Mouse (Mus musculus) forebrain, postnatal 0 days (tissue): ENCODE measurements around the gene Arhgap24. TPM values are rescaled to one million over a fixed set of nuclear protein-coding genes. Genes with fewer than 3 reads are reported as not detected.

ENCODE experiments used
- ATAC-seq: fragments of 200-750 bp; cut with Nextera tagmentation; 2 replicates; pipeline ENCODE4 v1.8.0; 2017; ENCODE audit warnings: mild to moderate bottlenecking, moderate library complexity
- DNase-seq: peaks from one replicate; pipeline ENCODE4 v3.0.0-alpha.2; 2015
- H3K27ac ChIP-seq: fragments of 300-500 bp; sonication (generic); 2 replicates; pipeline ENCODE4 v1.5.1; 2014; ENCODE audit warnings: low read depth, mild to moderate bottlenecking, antibody characterized with exemption, low read length, moderate library complexity, mixed read lengths
- H3K27me3 ChIP-seq: fragments of 300-500 bp; sonication (generic); 2 replicates; pipeline ENCODE4 v1.6.1; 2014; ENCODE audit warnings: mild to moderate bottlenecking, low read length, mixed read lengths; ENCODE audit not compliant: insufficient read depth
- H3K36me3 ChIP-seq: fragments of 300-500 bp; sonication (generic); 2 replicates; pipeline ENCODE4 v1.6.1; 2014; ENCODE audit warnings: mild to moderate bottlenecking, moderate library complexity; ENCODE audit not compliant: insufficient read depth
- H3K4me1 ChIP-seq: fragments of 300-500 bp; sonication (generic); 2 replicates; pipeline ENCODE4 v1.6.1; 2014; ENCODE audit warnings: antibody characterized with exemption; ENCODE audit not compliant: insufficient read depth
- H3K4me2 ChIP-seq: fragments of 300-500 bp; sonication (generic); 2 replicates; pipeline ENCODE4 v1.6.1; 2014; ENCODE audit warnings: low read depth, mild to moderate bottlenecking, moderate library complexity
- H3K4me3 ChIP-seq: fragments of 300-500 bp; sonication (generic); 2 replicates; pipeline ENCODE4 v1.5.1; 2014; ENCODE audit warnings: low read depth, low read length, mixed read lengths
- H3K9ac ChIP-seq: fragments of 300-500 bp; sonication (generic); 2 replicates; pipeline ENCODE4 v1.6.1; 2014; ENCODE audit warnings: mild to moderate bottlenecking
- H3K9me3 ChIP-seq: fragments of 300-500 bp; sonication (generic); 2 replicates; pipeline ENCODE4 v1.6.1; 2016; ENCODE audit warnings: low read length
- CTCF ChIP-seq: sonication (generic); IDR thresholded peaks from 2 replicates; pipeline ENCODE4 v1.5.1; 2016; ENCODE audit warnings: antibody characterized with exemption, control low read depth, low read depth
- WGBS: fragments of 180-500 bp; shearing (Covaris S2); extraction: QIAGEN DNeasy Blood & Tissue Kit; methylation state at CpG from one replicate; pipeline ENCODE4 v1.1.7; 2014; 5-methylcytosine and 5-hydroxymethylcytosine counted together
- polyA plus RNA-seq: library from polyadenylated mRNA; unstranded; fragments of >200 nt; fragmentation: Nextera tagmentation; extraction: Ambion mirVana; gene quantifications from 2 replicates; pipeline ENCODE4 v1.2.1, GENCODE M21; 2015
- total RNA-seq: library from RNA; depleted of rRNA; stranded (reverse); fragments of >200 nt; gene quantifications from 2 replicates; pipeline ENCODE4 v1.2.3, GENCODE M21; 2014

Gene Arhgap24
- total and polyA plus RNA-seq, 2 experiments from 2014 or later, result 6.0 to 8.6 TPM

DNA sequence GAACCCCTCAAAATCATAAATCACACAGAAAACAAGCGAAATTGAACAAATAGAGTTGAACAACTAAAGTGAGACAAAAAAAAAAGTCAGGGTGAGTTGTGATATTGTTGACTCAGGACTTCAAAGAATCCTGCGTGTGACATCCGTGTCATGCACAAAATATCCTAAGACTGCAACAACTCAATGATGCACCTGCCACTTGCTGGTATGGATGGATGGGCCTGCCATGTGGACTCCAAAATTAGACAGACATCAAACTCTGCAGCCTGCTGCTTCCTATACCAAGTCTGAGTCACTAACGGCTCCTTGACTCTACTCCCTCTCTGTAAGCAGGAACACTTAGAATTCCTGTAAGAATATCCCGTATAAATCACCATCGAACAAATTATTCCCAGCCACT is 321.6 kb downstream of the Arhgap24 start:
- H3K4me2 ChIP-seq, result no peak overlapping the region
- H3K27me3 ChIP-seq, result no peaks in the 10 kb centered on the region
- DNase-seq, result no peak
- no peaks in the 10 kb centered on the region for H3K36me3 ChIP-seq
- TF ChIP-seq CTCF, result no peak
- H3K9ac ChIP-seq, result no peak overlapping the region
- 80% methylated on average over 6 of the region's 6 CpGs for WGBS
- H3K4me1 ChIP-seq, result no peaks in the 10 kb centered on the region
- no peak for ATAC-seq
- no peak overlapping the region for H3K27ac ChIP-seq
- no peaks in the 10 kb centered on the region for H3K9me3 ChIP-seq
- no peak overlapping the region for H3K4me3 ChIP-seq

DNA sequence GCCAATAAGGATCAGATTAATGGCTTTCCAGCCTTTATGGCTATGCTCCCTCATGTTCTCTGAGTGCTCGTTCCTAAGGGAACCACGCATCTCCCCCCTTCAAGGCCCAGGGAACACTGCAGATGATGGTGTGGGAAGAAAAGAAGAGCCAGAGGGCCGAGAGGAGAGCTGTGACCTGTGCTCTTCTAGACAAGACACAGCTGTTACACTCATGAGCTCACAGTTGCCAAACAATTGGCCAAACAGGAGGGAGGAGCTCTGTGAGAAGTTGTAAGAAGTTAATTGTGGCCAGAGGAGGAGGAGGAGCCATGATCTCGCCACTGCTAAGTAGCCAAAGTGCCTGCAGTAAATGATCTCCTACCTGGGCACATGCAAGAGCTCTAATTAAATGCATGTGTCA is 322.5 kb downstream of the Arhgap24 start:
- H3K36me3 ChIP-seq, result no peaks in the 10 kb centered on the region
- H3K4me3 ChIP-seq, result no peak overlapping the region
- H3K27me3 ChIP-seq, result no peaks in the 10 kb centered on the region
- DNase-seq (no peak), ATAC-seq (no peak)
- WGBS, result 55% methylated on average over 4 of the region's 4 CpGs
- no peak for TF ChIP-seq CTCF
- no peaks in the 10 kb centered on the region for H3K9me3 ChIP-seq
- no peak overlapping the region for H3K9ac ChIP-seq
- H3K4me2 ChIP-seq, result no peak overlapping the region
- no peaks in the 10 kb centered on the region for H3K4me1 ChIP-seq
- no peak overlapping the region for H3K27ac ChIP-seq

DNA sequence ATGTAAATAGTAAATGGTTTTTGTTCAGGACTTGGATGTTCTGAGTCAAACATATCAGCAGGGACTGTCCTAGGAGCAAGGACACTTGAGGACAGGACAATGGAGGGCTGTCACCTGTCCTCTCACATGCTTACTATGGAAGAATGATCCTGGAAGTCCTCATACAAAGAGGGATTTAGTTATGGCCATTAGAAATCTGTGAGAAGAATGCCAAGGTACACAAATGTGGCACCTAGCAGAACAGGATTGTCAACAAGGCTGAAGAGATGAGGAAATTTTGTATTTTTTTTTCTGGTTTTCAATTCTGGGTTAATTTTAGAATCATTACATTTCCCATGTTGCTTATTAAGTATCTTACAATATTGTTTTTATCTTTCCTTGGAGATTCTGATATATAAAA is 326.3 kb downstream of the Arhgap24 start:
- Histone ChIP-seq H3K4me1 (no peaks in the 10 kb centered on the region), H3K36me3 (no peaks in the 10 kb centered on the region), H3K9ac (no peak overlapping the region), H3K4me2 (no peak overlapping the region), H3K27me3 (no peaks in the 10 kb centered on the region), H3K4me3 (no peak overlapping the region), H3K9me3 (no peaks in the 10 kb centered on the region), H3K27ac (no peak overlapping the region)
- TF ChIP-seq CTCF, result no peak
- DNase-seq, result no peak
- ATAC-seq, result no peak

DNA sequence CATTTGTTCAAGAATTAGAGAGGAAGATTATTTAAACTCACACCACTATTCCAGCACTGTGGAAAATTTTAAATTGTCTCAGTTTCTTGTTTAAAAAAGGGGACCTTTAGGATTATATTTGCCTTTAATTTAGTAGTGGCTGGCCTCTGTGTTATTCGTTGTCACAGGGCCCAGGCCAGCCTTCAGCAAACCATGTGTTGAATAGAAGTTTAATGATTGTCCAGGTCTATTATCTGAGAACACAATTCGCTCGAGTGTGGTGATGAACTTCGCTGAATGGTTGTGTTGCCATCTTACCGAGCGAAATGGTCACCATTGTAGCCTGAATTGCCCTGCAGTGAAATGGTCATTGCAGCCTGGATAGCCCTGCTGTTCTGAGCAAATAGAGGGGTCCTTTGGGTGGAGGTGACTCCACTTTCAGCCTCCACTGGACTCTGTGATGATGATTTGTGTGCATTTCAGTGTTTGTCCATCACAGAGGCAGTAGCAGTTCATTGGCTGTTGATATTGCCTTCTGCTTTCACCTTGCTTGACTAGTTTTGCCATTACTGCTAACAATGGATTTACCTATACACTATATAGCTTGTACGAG is 329.3 kb downstream of the Arhgap24 start:
- H3K4me2 ChIP-seq, result no peak overlapping the region
- no peaks in the 10 kb centered on the region for H3K36me3 ChIP-seq
- no peaks in the 10 kb centered on the region for H3K27me3 ChIP-seq
- no peaks in the 10 kb centered on the region for H3K4me1 ChIP-seq
- no peak for TF ChIP-seq CTCF
- no peak overlapping the region for H3K4me3 ChIP-seq
- DNase-seq (no peak), ATAC-seq (no peak)
- H3K9ac ChIP-seq, result no peak overlapping the region
- no peaks in the 10 kb centered on the region for H3K9me3 ChIP-seq
- WGBS, result 66% methylated on average over 7 of the region's 7 CpGs
- H3K27ac ChIP-seq, result no peak overlapping the region

DNA sequence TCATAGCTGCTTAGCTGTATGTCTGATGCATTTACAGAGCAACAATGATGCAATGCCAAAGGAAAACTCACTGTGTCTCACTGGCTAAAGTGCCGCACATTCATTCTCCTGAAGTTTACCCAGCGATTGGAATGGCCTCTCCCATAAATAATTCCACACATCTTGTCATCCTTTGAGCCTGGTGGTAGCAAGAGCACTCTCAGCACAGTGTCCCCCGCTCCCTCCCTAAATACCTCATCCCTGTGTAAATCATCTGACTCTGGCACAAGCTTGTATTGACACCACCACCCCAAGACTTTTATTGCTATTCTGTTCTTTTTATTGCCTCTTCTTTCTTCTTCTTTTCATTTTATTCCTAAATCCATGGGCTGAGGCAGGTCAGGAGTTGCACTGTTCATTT is 332.1 kb downstream of the Arhgap24 start:
- no peaks in the 10 kb centered on the region for H3K27me3 ChIP-seq
- WGBS, result 83% methylated on average over 3 of the region's 3 CpGs
- no peaks in the 10 kb centered on the region for H3K9me3 ChIP-seq
- no peak overlapping the region for H3K4me3 ChIP-seq
- H3K27ac ChIP-seq, result no peak overlapping the region
- H3K4me1 ChIP-seq, result no peaks in the 10 kb centered on the region
- H3K9ac ChIP-seq, result no peak overlapping the region
- ATAC-seq (no peak), DNase-seq (no peak)
- H3K36me3 ChIP-seq, result no peaks in the 10 kb centered on the region
- H3K4me2 ChIP-seq, result no peak overlapping the region
- TF ChIP-seq CTCF, result no peak

DNA sequence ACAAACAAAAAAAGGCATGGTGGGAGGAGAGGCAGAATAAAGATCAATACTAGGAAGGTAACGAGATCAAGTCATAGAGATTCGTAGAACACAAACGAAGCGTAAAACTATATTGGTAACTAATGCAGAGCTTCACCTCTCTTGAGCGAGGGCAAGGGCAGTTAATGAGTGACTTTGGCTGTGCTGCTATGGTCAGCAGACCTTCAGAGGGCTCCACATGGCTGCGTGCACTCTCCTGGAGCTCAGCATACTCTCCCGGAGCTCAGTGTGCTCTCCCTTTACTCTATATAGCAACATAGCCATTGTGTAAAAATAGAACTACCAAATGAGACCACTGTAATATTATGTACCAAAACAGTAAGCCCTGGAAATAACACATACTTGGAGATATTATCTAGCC is 336.4 kb downstream of the Arhgap24 start:
- Histone ChIP-seq H3K4me2 (no peak overlapping the region), H3K4me1 (no peaks in the 10 kb centered on the region), H3K9me3 (no peaks in the 10 kb centered on the region), H3K27ac (no peak overlapping the region), H3K36me3 (no peaks in the 10 kb centered on the region), H3K9ac (no peak overlapping the region), H3K4me3 (no peak overlapping the region), H3K27me3 (no peaks in the 10 kb centered on the region)
- no peak for ATAC-seq
- no peak for DNase-seq
- TF ChIP-seq CTCF, result no peak
- WGBS, result 70% methylated on average over 7 of the region's 7 CpGs

DNA sequence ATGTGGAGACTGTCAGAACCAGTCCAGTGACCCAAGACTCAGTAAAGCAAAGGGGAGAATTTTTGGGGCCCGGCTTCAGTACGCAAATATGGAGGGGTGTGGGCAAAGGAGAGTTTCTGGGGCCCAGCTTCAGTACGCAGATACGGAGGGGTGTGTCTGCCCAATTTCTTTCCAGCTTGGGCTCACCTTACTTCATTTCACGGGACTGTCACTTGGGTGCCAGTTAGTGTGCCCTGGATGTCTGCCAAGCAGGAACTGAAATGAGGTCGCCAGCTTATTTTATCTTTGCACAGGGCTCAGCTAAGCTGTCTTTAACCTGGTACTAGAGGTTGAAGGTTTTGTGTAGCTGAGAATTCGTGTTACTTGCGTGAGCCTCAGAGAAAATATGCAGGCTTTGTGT is 344.3 kb downstream of the Arhgap24 start:
- H3K27ac ChIP-seq, result no peak overlapping the region
- no peaks in the 10 kb centered on the region for H3K4me1 ChIP-seq
- H3K27me3 ChIP-seq, result no peaks in the 10 kb centered on the region
- no peak overlapping the region for H3K4me3 ChIP-seq
- no peak for TF ChIP-seq CTCF
- no peak overlapping the region for H3K4me2 ChIP-seq
- H3K9ac ChIP-seq, result no peak overlapping the region
- no peak for ATAC-seq
- no peaks in the 10 kb centered on the region for H3K9me3 ChIP-seq
- 57% methylated on average over 8 of the region's 8 CpGs for WGBS
- no peak for DNase-seq
- H3K36me3 ChIP-seq, result no peaks in the 10 kb centered on the region

DNA sequence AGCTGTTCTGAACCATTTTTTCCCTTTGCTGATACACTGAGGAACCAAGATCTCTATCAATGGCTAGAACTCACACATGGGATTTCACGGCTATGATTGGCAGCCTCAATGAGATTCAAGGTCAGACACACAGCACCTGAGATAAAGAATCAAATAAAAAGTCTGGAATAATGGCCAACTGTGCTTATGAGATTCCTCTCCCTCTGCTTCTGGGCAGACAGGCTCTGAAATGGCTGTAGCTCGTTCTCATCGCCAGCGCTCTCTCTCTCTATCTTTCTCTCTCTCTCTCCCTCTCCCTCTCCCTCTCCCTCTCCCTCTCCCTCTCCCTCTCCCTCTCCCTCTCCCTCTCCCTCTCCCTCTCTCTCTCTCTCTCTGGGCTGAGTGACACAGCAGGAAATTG is 357.9 kb downstream of the Arhgap24 start:
- Histone ChIP-seq H3K4me2 (no peak overlapping the region), H3K36me3 (no peaks in the 10 kb centered on the region), H3K27me3 (no peaks in the 10 kb centered on the region), H3K4me3 (no peak overlapping the region), H3K27ac (no peak overlapping the region), H3K9me3 (no peaks in the 10 kb centered on the region), H3K4me1 (no peaks in the 10 kb centered on the region), H3K9ac (no peak overlapping the region)
- ATAC-seq, result no peak
- TF ChIP-seq CTCF, result no peak
- peak; percentile 9 for DNase-seq
- WGBS, result 38% methylated on average over 4 of the region's 4 CpGs
